Mouse (Mus musculus) CH12.LX (cell line): ENCODE measurements around the gene Atl1.

Source experiments
- ELF1 ChIP-seq: IDR thresholded peaks from 2 replicates; pipeline ENCODE4 v1.6.1; 2014; ENCODE audit warnings: low read depth, mild to moderate bottlenecking, inconsistent platforms, low read length, improper control_type of control experiment
- MXI1 ChIP-seq: IDR thresholded peaks from 2 replicates; pipeline ENCODE4 v1.6.1; 2011; ENCODE audit warnings: mild to moderate bottlenecking, low read depth, low read length, improper control_type of control experiment
- MYC ChIP-seq: IDR thresholded peaks from 2 replicates; pipeline ENCODE4 v1.6.1; 2011; ENCODE audit warnings: low read depth, mild to moderate bottlenecking, improper control_type of control experiment, low read length
- POLR2A ChIP-seq: IDR thresholded peaks from 2 replicates; pipeline ENCODE4 v1.6.1; 2011; ENCODE audit warnings: low read depth, mild to moderate bottlenecking, improper control_type of control experiment, low read length

- TF ChIP-seq MYC (no peak), MXI1 (no peak), POLR2A (no peak), ELF1 (no peak)
Measured at GRCm38 (mm10) chr12:69855641-69856300, 36.6 kb upstream of the Atl1 start.
